Mouse (Mus musculus) ES-E14 (cell line): Measurements from ENCODE around the gene Nrxn3.

Experiments used
- HCFC1 ChIP-seq: IDR thresholded peaks from 2 replicates; pipeline ENCODE4 v1.6.1; 2012; ENCODE audit warnings: low read length, inconsistent platforms, borderline replicate concordance; ENCODE audit not compliant: insufficient read depth
- MAFK ChIP-seq: IDR thresholded peaks from 2 replicates; pipeline ENCODE4 v1.6.1; 2014; ENCODE audit warnings: mild to moderate bottlenecking, low read depth, low read length, inconsistent platforms; ENCODE audit not compliant: insufficient read depth
- ZC3H11A ChIP-seq: IDR thresholded peaks from 2 replicates; pipeline ENCODE4 v1.6.1; 2012; ENCODE audit warnings: low read depth, mild to moderate bottlenecking, inconsistent platforms, low read length, borderline replicate concordance

GRCm38 (mm10) chr12:89822141-89822540 is 1099.5 kb downstream of the Nrxn3 start:
- TF ChIP-seq ZC3H11A (no peak), MAFK (no peak), HCFC1 (no peak)
